Mouse (Mus musculus) E14TG2a.4 (cell line): ENCODE data around the gene Arhgap27.

Experiments
- CTCF ChIP-seq: conservative IDR thresholded peaks from 2 replicates; pipeline ENCODE4 v1.5.1; 2014; ENCODE audit warnings: low read length
- NANOG ChIP-seq: IDR thresholded peaks from 2 replicates; pipeline ENCODE4 v1.6.1; 2014; ENCODE audit warnings: borderline replicate concordance, low read length, mixed read lengths
- POU5F1 ChIP-seq: IDR thresholded peaks from 2 replicates; pipeline ENCODE4 v1.6.1; 2014; ENCODE audit warnings: low read length, borderline replicate concordance

- no peak for TF ChIP-seq CTCF
- no peak for TF ChIP-seq NANOG
- TF ChIP-seq POU5F1: no peak
Measured at GRCm38 (mm10) chr11:103344494-103345332, 18.8 kb downstream of the Arhgap27 start.
